Mouse (Mus musculus): ENCODE results near the gene Tapt1. TPM values are rescaled to one million over a fixed set of nuclear protein-coding genes. Genes with fewer than 3 reads are reported as not detected.
"Not testable (repeated sequence)": the region's sequence is repeated elsewhere in the genome, so short reads cannot be mapped to it uniquely, and the experiment has no call there.

Gene Tapt1
- total RNA-seq, 2 experiments from 2014 or later, result 51.6 to 53.9 TPM

DNA sequence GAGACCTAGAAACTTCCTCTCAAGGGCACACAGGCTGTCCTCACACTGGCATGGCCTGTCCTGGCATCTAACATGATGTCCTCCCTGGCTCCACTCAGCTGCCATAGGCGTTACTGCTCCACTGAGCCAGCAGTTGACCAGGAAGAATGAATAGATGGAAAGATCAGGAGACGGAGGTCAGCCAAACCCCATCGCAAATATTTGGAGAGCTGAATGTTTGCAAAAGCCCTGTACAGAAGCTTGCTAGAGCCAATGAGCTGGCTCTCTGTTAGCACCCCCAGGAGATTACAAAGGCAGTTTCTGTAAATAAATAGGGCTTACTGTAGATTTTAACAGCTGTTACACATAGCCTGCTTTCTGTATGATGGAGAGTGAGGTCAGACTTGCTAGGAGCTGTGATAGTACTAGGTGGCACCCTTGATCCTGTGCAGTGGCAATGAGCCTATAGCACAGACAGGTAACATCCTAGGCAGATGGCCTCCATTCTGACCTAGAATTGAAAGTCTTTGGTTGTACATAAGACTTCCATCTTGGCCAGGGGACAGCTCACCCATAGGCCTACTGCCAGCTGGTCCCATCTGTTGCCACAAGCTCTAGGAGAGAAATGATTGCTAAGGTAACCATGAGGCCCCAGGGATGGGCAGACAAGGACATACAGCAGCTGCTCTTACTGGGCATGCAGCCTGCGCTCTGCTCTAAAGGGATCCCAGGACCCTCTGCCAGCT lies 74.9 kb downstream of the Tapt1 start:
- TF ChIP-seq CTCF (IDR thresholded peaks at IDR 0.05), result no peak
- no peak overlapping the region for H3K4me3 ChIP-seq
- intact Hi-C loops (cut with DNase I), result no loop called here
- H3K27ac ChIP-seq, result no peak overlapping the region
- DNase-seq (ENCODE audit: extremely low spot score in 1 of 2, low spot score in 2 of 2), result peak in 1 of 2 experiments; percentile 45

DNA sequence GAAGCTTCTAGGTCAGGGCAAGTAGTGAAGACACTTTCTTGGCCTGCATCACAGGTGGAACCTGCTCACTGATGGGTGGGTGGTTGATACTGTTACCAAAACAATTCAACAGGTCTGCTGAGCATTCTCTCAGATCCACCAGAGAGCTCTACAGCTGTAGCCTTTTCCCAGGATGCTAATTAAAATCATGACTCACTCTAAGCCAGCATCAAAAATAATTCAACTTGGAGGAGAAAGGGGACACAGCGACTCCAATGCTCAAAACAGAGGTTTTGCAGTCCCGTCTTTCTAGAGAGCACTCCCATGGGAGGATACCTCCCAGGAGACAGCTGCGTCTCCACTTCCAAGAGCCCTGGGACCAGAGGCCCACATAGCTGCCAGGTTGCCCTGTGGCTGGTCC lies 78.7 kb downstream of the Tapt1 start:
- no peak; the same call in 1 of the 2 replicates for TF ChIP-seq CTCF (IDR thresholded peaks at IDR 0.05)
- Histone ChIP-seq H3K4me3 (no peak overlapping the region), H3K27ac (no peak overlapping the region)
- peak in 1 of 2 experiments; percentile 22 for DNase-seq (ENCODE audit: extremely low spot score in 1 of 2, low spot score in 2 of 2)
- intact Hi-C loops (cut with DNase I), result no loop called here

DNA sequence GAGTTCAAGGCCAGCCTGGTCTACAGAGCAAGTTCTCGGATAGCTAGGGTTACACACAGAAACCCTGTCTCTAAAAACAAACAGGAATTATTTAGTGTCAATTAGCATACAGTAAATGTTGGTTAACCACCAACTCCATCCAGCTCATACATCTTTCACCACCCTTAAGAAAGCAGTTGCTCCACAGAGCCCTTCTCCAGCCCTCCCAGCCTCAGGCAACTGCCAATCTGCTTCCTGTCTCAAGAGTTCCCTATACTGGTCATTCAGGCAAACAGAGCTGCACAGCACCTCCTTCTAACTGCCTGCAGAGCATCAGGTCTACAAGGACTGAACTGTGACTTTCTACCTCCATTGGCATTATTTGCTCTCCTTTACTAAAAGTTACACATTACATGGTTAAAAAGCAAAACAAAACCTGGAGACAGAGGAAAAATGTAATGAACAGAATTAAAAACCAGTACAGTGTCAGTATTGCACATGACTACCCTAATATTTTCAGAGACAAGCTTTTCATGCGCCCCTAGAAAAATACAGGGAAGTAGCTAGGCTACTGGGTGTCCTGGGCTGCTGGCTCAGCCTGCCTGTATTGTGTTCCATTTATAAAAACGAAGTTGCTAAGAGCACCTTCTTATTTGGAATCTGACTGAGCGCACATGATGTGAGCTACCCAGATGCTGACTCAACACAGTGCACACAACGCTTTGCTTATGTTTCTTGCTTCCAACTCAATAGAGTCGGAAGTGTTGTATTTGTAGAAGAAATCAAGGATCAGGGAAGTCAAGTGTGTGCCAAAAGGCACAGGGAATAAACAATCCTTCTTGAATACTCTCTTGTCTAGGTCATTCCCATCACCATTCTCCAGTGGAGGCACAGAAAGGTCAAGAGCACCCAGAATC lies 79.7 kb downstream of the Tapt1 start:
- DNase-seq (ENCODE audit: extremely low spot score in 1 of 2, low spot score in 2 of 2), result no peak
- TF ChIP-seq CTCF (IDR thresholded peaks at IDR 0.05), result no peak
- Histone ChIP-seq H3K4me3 (no peak overlapping the region), H3K27ac (no peak overlapping the region)
- intact Hi-C loops (cut with DNase I), result no loop called here

DNA sequence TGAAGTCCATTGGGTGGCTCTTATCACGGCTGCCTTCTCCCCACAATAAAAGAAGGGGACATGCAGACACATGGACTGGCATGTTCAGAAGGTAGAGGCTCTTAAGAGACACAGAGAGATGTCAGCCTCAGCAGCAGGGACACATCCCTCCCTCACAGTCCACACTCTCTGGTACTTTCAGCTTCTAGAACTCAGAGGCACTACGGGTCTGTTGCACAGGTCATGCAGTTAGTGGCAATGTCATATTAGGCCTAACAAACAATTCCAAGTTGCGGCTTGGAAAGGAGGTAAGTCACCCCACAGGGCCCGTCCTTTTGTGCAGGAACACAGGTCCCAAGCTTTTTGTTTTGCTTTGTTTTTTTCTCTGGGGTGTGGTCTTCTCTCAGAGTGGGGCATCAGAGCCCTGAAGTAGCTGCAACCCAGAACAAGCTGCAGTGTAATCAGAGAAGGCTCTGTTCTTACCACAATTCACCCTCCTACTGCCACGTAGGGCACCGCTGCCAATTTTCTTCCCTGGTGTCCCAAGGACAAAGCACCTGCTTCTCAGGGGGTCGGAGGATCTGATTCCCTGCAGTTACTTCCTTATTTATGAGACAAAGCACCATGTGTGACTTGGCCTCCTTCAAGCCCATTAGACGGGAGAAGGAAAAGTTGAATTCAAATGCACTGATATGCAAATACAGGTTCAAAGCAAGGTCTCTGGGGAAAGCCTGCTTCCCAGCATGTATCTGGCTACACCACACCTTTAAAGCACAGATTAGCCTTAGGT lies 82.8 kb downstream of the Tapt1 start:
- no peak for DNase-seq (ENCODE audit: extremely low spot score in 1 of 2, low spot score in 2 of 2)
- Histone ChIP-seq H3K27ac (no peak overlapping the region), H3K4me3 (no peak overlapping the region)
- no peak for TF ChIP-seq CTCF (IDR thresholded peaks at IDR 0.05)
- intact Hi-C loops (cut with DNase I), result no loop called here

DNA sequence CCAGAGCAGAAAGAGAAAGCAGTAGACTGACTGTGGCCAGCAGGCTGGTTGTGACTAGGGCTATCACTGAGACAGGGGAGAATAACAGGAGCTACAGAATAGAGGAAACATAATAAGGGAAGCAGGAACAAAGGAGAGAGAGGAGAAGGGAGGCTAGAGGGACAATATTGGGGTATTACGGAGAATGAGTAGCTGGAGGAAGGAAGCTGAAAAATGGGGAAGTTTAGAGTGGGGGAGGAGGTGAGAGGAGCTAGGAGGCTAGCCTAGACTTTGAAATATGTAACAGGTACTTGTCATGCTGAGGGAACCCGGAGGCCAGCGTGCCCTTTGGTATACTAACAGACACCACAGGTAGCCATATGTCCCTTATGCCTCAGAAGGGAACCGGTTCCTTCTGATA lies 98.9 kb downstream of the Tapt1 start:
- Histone ChIP-seq H3K4me3 (no peak overlapping the region), H3K27ac (no peak overlapping the region)
- TF ChIP-seq CTCF (IDR thresholded peaks at IDR 0.05), result no peak
- no peak for DNase-seq (ENCODE audit: extremely low spot score in 1 of 2, low spot score in 2 of 2)
- intact Hi-C loops (cut with DNase I), result no loop called here

DNA sequence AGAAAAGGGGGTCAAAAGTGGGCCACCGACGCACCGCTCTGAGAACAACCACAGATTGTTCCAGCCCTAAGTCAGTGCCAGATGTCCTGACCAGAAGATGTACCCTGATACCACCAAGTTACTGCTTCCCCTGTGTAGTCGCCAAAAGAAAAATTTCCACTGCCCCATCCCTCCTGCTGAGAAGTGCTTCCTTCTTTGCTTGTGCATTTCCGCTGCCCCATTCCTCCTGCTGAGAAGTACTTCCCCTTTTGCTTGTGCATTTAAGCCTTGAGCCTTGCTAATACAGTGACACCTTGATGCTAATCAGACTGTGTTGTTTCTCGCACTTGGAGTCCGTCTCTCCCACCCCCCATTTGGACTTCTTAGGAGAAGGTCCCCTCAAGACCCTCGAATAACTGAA lies 99.9 kb downstream of the Tapt1 start:
- DNase-seq (ENCODE audit: extremely low spot score in 1 of 2, low spot score in 2 of 2); H3K27ac ChIP-seq; intact Hi-C loops (cut with DNase I); H3K4me3 ChIP-seq: not testable (repeated sequence)

Other genes with a start within 250 kb of the Tapt1 start
- 1 to 10 TPM; 2.4 to 4.8 TPM for gene Fgfbp1, start 244.8 kb downstream of the Tapt1 start, total RNA-seq (2021)
- gene Prom1, start 124.6 kb downstream of the Tapt1 start, total RNA-seq (2021), result 10 to 100 TPM; 12.3 to 17.7 TPM

Data from left cerebral cortex, adult 2 months (tissue).